Mouse (Mus musculus) kidney, embryonic 16.5 days (tissue): ENCODE measurements around the gene Sgk1. TPM values are rescaled to one million over a fixed set of nuclear protein-coding genes. Genes with fewer than 3 reads are reported as not detected.

Source experiments
- ATAC-seq: fragments of 200-750 bp; cut with Nextera tagmentation; 2 replicates; pipeline ENCODE4 v1.8.0; 2017; ENCODE audit warnings: moderate TSS enrichment; ENCODE audit not compliant: low FRiP score, low TSS enrichment
- H3K27ac ChIP-seq: fragments of 300-500 bp; sonication (generic); 2 replicates; pipeline ENCODE4 v1.5.1; 2014; ENCODE audit warnings: low read length
- H3K27me3 ChIP-seq: fragments of 300-500 bp; sonication (generic); 2 replicates; pipeline ENCODE4 v1.6.1; 2014; ENCODE audit warnings: low read length, control low read depth, mixed read lengths; ENCODE audit not compliant: insufficient read depth
- H3K36me3 ChIP-seq: fragments of 300-500 bp; sonication (generic); 2 replicates; pipeline ENCODE4 v1.6.1; 2014; ENCODE audit warnings: low read length, control low read depth, mixed read lengths; ENCODE audit not compliant: insufficient read depth
- H3K4me1 ChIP-seq: fragments of 300-500 bp; sonication (generic); 2 replicates; pipeline ENCODE4 v1.6.1; 2014; ENCODE audit warnings: low read length, control low read depth, mixed read lengths; ENCODE audit not compliant: insufficient read depth
- H3K4me2 ChIP-seq: fragments of 300-500 bp; sonication (generic); replicated peaks from 2 replicates; pipeline ENCODE4 v1.6.1; 2014; ENCODE audit warnings: low read depth, low read length
- H3K4me3 ChIP-seq: fragments of 300-500 bp; sonication (generic); 2 replicates; pipeline ENCODE4 v1.5.1; 2014; ENCODE audit warnings: mild to moderate bottlenecking, low read length
- H3K9ac ChIP-seq: fragments of 300-500 bp; sonication (generic); replicated peaks from 2 replicates; pipeline ENCODE4 v1.6.1; 2014; ENCODE audit warnings: low read length
- H3K9me3 ChIP-seq: fragments of 300-500 bp; sonication (generic); 2 replicates; pipeline ENCODE4 v1.6.1; 2016; ENCODE audit warnings: low read length, control low read depth
- WGBS: fragments of 180-500 bp; shearing (Covaris S2); extraction: QIAGEN DNeasy Blood & Tissue Kit; methylation state at CpG from one replicate; pipeline ENCODE4 v1.1.7; 2014; 5-methylcytosine and 5-hydroxymethylcytosine counted together
- polyA plus RNA-seq: library from polyadenylated mRNA; unstranded; fragments of >200 nt; fragmentation: Nextera tagmentation; extraction: Ambion mirVana; gene quantifications from 2 replicates; pipeline ENCODE4 v1.2.1, GENCODE M21; 2015

Gene Sgk1
- polyA plus RNA-seq, 1 experiment from 2014 or later: 105 TPM

GRCm38 (mm10) chr10:21993515-21994373, 111.8 kb downstream of the Sgk1 start:
- Histone ChIP-seq H3K27ac (peak overlapping the region; percentile 98), H3K4me3 (peak overlapping the region; percentile 76), H3K9ac (peak overlapping the region; percentile 93), H3K27me3 (peaks cover 5% of the 10 kb centered on the region; the same call in 1 of the 2 replicates), H3K4me2 (peak overlapping the region; percentile 85), H3K36me3 (peaks cover 15% of the 10 kb centered on the region), H3K9me3 (no peaks in the 10 kb centered on the region), H3K4me1 (peaks cover 20% of the 10 kb centered on the region)
- ATAC-seq: peak; percentile 82
- 0% methylated on average over 60 of the region's 60 CpGs for WGBS

- WGBS: under 1% methylated on average over 38 of the region's 40 CpGs
These were observed 112.5 kb downstream of the Sgk1 start for GRCm38 (mm10) chr10:21994431-21994914.

GRCm38 (mm10) chr10:21995221-21995620, 113.2 kb downstream of the Sgk1 start:
- H3K27ac ChIP-seq: peak overlapping the region; percentile 77
- H3K4me3 ChIP-seq: peak overlapping the region; percentile 76
- H3K4me2 ChIP-seq: peak overlapping the region; percentile 85
- peaks cover 15% of the 10 kb centered on the region for H3K36me3 ChIP-seq
- ATAC-seq: no peak
- no peaks in the 10 kb centered on the region for H3K9me3 ChIP-seq
- peaks cover 5% of the 10 kb centered on the region; the same call in 1 of the 2 replicates for H3K27me3 ChIP-seq
- peaks cover 20% of the 10 kb centered on the region for H3K4me1 ChIP-seq
- H3K9ac ChIP-seq: peak overlapping the region; percentile 93
- WGBS: 8% methylated on average over 12 of the region's 12 CpGs

More at GRCm38 (mm10) chr10:21994431-21994914, 112.5 kb downstream of the Sgk1 start:
- Histone ChIP-seq H3K4me3 (peak overlapping the region; percentile 76), H3K36me3 (peaks cover 15% of the 10 kb centered on the region), H3K4me2 (peak overlapping the region; percentile 85), H3K4me1 (peaks cover 20% of the 10 kb centered on the region), H3K27me3 (peaks cover 5% of the 10 kb centered on the region; the same call in 1 of the 2 replicates), H3K9ac (peak overlapping the region; percentile 93), H3K27ac (peak overlapping the region; percentile 98), H3K9me3 (no peaks in the 10 kb centered on the region)
- ATAC-seq: peak; percentile 98

- Histone ChIP-seq H3K27me3 (peaks cover 5% of the 10 kb centered on the region; the same call in 1 of the 2 replicates), H3K9ac (peak overlapping the region; percentile 48), H3K4me2 (peak overlapping the region; percentile 85), H3K4me1 (peaks cover 20% of the 10 kb centered on the region), H3K36me3 (peaks cover 15% of the 10 kb centered on the region), H3K9me3 (no peaks in the 10 kb centered on the region), H3K4me3 (peak overlapping the region; percentile 76), H3K27ac (no peak overlapping the region)
- WGBS: 50% methylated on average over 11 of the region's 11 CpGs
- ATAC-seq: no peak
These were observed 113.8 kb downstream of the Sgk1 start for GRCm38 (mm10) chr10:21995661-21996308.

GRCm38 (mm10) chr10:21996660-21997447, 114.9 kb downstream of the Sgk1 start:
- H3K36me3 ChIP-seq: peaks cover 15% of the 10 kb centered on the region
- H3K4me3 ChIP-seq: peak overlapping the region; percentile 76
- H3K9ac ChIP-seq: peak overlapping the region; percentile 48
- ATAC-seq: no peak
- H3K4me1 ChIP-seq: peaks cover 11% of the 10 kb centered on the region
- H3K27me3 ChIP-seq: peaks cover 5% of the 10 kb centered on the region; the same call in 1 of the 2 replicates
- 85% methylated on average over 14 of the region's 14 CpGs for WGBS
- no peaks in the 10 kb centered on the region for H3K9me3 ChIP-seq
- H3K27ac ChIP-seq: no peak overlapping the region
- peak overlapping the region; percentile 85 for H3K4me2 ChIP-seq

GRCm38 (mm10) chr10:21997550-21998204, 115.7 kb downstream of the Sgk1 start:
- WGBS: 75% methylated on average over 12 of the region's 12 CpGs
- Histone ChIP-seq H3K36me3 (peaks cover 15% of the 10 kb centered on the region), H3K4me1 (peaks cover 5% of the 10 kb centered on the region), H3K27me3 (no peaks in the 10 kb centered on the region), H3K9ac (peak overlapping the region; percentile 48), H3K4me3 (peak overlapping the region; percentile 76), H3K27ac (no peak overlapping the region), H3K9me3 (no peaks in the 10 kb centered on the region), H3K4me2 (peak overlapping the region; percentile 85)
- no peak for ATAC-seq

GRCm38 (mm10) chr10:21998503-21999180, 116.7 kb downstream of the Sgk1 start:
- H3K9me3 ChIP-seq: no peaks in the 10 kb centered on the region
- WGBS: 72% methylated on average over 28 of the region's 28 CpGs
- no peak for ATAC-seq
- H3K4me1 ChIP-seq: 0 out of 2 replicates have a peak, but pooled peaks cover 2% of the 10 kb centered on the region
- peaks cover 15% of the 10 kb centered on the region for H3K36me3 ChIP-seq
- H3K9ac ChIP-seq: peak overlapping the region; percentile 23
- peak overlapping the region; percentile 41 for H3K4me3 ChIP-seq
- peak overlapping the region; percentile 85 for H3K4me2 ChIP-seq
- peak overlapping the region; percentile 1; the same call in 1 of the 2 replicates for H3K27ac ChIP-seq
- H3K27me3 ChIP-seq: no peaks in the 10 kb centered on the region

- ATAC-seq: 0 out of 2 replicates have a peak, but pooled peaks have one; percentile 46
- H3K4me2 ChIP-seq: no peak overlapping the region
- no peaks in the 10 kb centered on the region for H3K27me3 ChIP-seq
- H3K9me3 ChIP-seq: no peaks in the 10 kb centered on the region
- H3K36me3 ChIP-seq: peaks cover 15% of the 10 kb centered on the region
- H3K27ac ChIP-seq: no peak overlapping the region
- WGBS: 52% methylated on average over 10 of the region's 10 CpGs
- H3K9ac ChIP-seq: no peak overlapping the region
- 0 out of 2 replicates have a peak, but pooled peaks cover 2% of the 10 kb centered on the region for H3K4me1 ChIP-seq
- no peak overlapping the region for H3K4me3 ChIP-seq
These were observed 118.7 kb downstream of the Sgk1 start for GRCm38 (mm10) chr10:22000491-22001306.
